Mouse (Mus musculus): Measurements from ENCODE around the gene Sec11a.

DNA sequence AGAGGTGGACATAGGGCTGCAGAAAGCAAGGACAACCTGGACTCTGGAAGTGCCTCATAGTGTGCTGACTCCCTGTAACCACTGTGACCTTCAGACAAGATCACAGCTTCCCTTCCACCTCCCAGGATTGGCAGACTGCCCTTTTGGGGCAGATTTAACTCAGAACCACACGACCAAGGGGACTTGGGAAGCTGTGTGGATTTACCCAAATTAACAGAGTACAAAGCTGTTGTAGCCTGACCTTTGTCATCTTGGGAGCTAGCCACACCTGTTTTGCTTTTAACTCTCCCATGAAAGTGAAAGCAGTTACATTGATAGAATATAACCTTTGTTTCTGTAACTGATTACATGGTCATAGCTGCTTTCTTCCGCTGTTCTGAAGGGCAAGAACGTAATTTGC is 23.3 kb upstream of the Sec11a start:
- no peak for TF ChIP-seq POLR2A (IDR thresholded peaks at IDR 0.05; ENCODE audit: low read depth, low read length)
- TF ChIP-seq CTCF (conservative IDR thresholded peaks at IDR 0.05; ENCODE audit: insufficient read depth, insufficient read length, low read depth, low read length) = no peak
